Mouse (Mus musculus): ENCODE results near the gene Dennd1b. TPM values are rescaled to one million over a fixed set of nuclear protein-coding genes. Genes with fewer than 3 reads are reported as not detected.
A peak's percentile ranks its signal among the peaks of the same experiment; 100 is the strongest.

Dennd1b gene
- polyA plus RNA-seq, 1 experiment from 2014 or later = 12.3 TPM

DNA sequence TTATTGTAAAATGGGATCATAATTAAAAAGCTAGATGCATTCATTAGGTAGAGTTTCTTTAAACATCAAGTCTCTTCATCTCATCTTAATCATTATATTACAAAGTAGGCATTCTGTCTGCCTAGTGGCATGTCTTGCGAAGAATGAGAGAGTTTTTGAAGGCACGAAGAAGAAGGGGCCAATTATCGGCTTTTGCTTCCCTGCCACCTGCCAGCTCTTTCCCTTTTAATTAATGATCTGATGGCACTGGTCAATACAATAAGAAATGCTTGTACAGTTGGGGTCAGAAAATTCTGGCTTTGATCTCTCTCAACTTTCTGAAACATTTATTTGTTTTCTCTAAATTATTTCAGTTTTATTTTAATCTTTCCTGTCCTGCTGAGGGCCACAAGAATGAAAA, 127.5 kb downstream of the Dennd1b start:
- Histone ChIP-seq H3K4me2 (no peak overlapping the region), H3K9me3 (no peaks in the 10 kb centered on the region), H3K27ac (no peak overlapping the region), H3K4me1 (replicated peaks) (peaks cover 15% of the 10 kb centered on the region), H3K9ac (replicated peaks) (no peak overlapping the region), H3K4me3 (replicated peaks) (no peak overlapping the region), H3K27me3 (no peaks in the 10 kb centered on the region), H3K36me3 (no peaks in the 10 kb centered on the region)
- 54% methylated on average over 3 of the region's 3 CpGs for WGBS
- no peak for ATAC-seq (ENCODE audit: insufficient number of reproducible peaks, insufficient read depth, low FRiP score, low TSS enrichment, low read depth)

DNA sequence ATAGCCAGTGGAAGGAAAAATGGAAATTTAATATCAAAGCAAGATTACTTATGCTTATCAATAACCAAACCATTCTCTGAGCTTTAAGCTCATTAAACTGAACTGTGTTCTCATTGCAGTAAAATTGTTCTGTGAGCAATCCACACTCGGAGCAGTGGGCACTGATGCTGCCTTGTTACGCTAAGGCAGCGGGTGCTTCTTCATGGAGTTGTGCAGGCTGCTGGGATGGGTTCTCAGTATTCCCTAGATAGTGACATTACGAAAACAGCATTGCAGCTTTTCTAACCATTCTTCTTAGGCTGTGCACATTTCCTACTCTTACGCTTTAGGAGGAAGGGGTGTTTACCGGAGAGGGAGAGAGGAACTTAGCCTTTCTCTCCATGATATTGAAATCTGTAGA, 128.5 kb downstream of the Dennd1b start:
- Histone ChIP-seq H3K9me3 (no peaks in the 10 kb centered on the region), H3K36me3 (no peaks in the 10 kb centered on the region), H3K27ac (no peak overlapping the region), H3K4me1 (replicated peaks) (peaks cover 15% of the 10 kb centered on the region), H3K27me3 (no peaks in the 10 kb centered on the region), H3K4me2 (peak overlapping the region; percentile 41), H3K9ac (replicated peaks) (no peak overlapping the region), H3K4me3 (replicated peaks) (no peak overlapping the region)
- ATAC-seq (ENCODE audit: insufficient number of reproducible peaks, insufficient read depth, low FRiP score, low TSS enrichment, low read depth) = no peak
- 53% methylated on average over 6 of the region's 6 CpGs for WGBS

DNA sequence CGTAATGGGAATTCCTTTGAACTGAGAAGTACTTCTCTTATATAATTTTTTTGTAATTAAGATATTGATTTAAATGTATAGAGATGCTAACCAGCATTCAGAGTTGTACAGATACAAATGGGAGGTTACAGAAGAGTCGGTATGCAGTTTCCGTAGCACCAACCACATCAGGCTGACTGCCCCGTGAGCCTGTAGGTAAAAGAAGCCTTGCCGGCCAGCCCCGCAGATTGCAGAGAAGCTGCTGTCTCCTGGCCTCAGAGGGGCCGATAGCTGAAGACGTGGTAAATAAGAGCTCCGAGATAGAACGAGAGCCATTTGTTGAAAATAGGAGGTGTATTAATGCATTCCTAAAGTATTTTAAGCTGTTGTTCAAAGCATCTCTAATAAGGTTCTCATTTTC, 128.9 kb downstream of the Dennd1b start:
- ATAC-seq (ENCODE audit: insufficient number of reproducible peaks, insufficient read depth, low FRiP score, low TSS enrichment, low read depth) = no peak
- Histone ChIP-seq H3K4me1 (replicated peaks) (peaks cover 15% of the 10 kb centered on the region), H3K27ac (no peak overlapping the region), H3K9me3 (no peaks in the 10 kb centered on the region), H3K27me3 (no peaks in the 10 kb centered on the region), H3K9ac (replicated peaks) (no peak overlapping the region), H3K4me3 (replicated peaks) (no peak overlapping the region), H3K36me3 (no peaks in the 10 kb centered on the region), H3K4me2 (peak overlapping the region; percentile 41)
- WGBS = 27% methylated on average over 10 of the region's 10 CpGs

DNA sequence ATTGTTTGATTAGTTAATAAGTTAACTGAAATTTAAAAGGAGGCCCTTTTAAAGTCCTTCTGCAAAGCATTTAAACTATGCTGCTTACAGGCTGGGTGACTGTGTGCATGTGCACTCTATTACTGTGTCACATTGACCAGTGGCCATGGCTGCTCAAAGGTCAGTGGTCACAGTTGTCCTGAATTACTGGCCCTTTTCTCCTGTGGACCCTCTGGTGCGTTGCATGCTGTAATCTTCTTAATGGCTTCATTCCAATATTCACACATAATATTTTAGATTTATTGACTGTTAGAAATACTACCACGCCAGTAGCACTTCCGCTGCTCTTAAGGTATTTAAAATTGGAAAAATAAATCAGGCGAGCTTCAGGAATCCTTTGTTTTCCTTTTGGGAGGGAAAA, 129.5 kb downstream of the Dennd1b start:
- Histone ChIP-seq H3K4me1 (replicated peaks) (peaks cover 15% of the 10 kb centered on the region), H3K9ac (replicated peaks) (no peak overlapping the region), H3K4me2 (peak overlapping the region; percentile 41; the same call in 1 of the 2 replicates), H3K27me3 (no peaks in the 10 kb centered on the region), H3K9me3 (no peaks in the 10 kb centered on the region), H3K36me3 (no peaks in the 10 kb centered on the region), H3K4me3 (replicated peaks) (no peak overlapping the region), H3K27ac (no peak overlapping the region)
- ATAC-seq (ENCODE audit: insufficient number of reproducible peaks, insufficient read depth, low FRiP score, low TSS enrichment, low read depth) = no peak
- WGBS = 16% methylated on average over 4 of the region's 4 CpGs

DNA sequence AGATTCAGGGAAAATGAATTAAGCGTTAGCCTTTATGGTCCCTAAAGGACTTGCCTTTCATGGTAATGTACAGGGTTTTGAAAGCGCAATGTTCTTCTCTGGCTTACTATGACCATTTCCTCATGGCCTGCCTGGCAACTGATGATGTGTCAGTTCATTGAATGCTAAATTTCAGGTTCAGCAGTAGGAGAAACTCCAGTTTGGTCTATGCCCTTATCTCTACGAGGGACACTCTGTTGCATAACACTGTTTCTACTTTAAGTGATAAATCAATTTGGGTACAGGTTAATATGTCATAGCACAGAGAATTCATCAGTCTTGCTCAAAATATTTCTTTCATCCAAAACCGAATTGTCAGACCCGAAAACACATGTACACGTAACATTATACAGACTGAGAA, 133.1 kb downstream of the Dennd1b start:
- Histone ChIP-seq H3K4me2 (no peak overlapping the region), H3K36me3 (no peaks in the 10 kb centered on the region), H3K9ac (replicated peaks) (no peak overlapping the region), H3K4me1 (replicated peaks) (peaks cover 15% of the 10 kb centered on the region), H3K27me3 (no peaks in the 10 kb centered on the region), H3K4me3 (replicated peaks) (no peak overlapping the region), H3K27ac (no peak overlapping the region), H3K9me3 (no peaks in the 10 kb centered on the region)
- 80% methylated on average over 6 of the region's 6 CpGs for WGBS
- no peak for ATAC-seq (ENCODE audit: insufficient number of reproducible peaks, insufficient read depth, low FRiP score, low TSS enrichment, low read depth)

DNA sequence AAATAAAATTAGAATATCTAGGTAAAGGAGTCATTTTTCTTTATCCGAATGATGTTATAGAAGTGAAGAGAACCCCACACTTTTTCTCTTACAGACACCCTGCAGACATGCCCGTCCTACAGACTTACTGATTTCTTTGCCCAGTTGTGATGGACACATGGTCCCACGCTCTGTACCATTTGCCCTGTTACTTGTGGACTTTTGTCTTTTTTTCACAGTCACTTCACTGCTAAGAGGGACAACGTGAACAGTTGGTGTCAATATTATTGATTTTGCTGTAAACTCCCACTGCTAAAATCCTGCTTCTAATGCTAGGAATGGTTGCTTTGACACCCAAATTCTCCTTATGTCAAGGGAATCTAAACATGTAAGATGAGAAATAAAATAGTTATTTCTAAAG, 134.9 kb downstream of the Dennd1b start:
- no peak overlapping the region for H3K9ac ChIP-seq (replicated peaks)
- H3K36me3 ChIP-seq = peaks cover 6% of the 10 kb centered on the region
- H3K27me3 ChIP-seq = no peaks in the 10 kb centered on the region
- H3K4me3 ChIP-seq (replicated peaks) = no peak overlapping the region
- no peaks in the 10 kb centered on the region for H3K9me3 ChIP-seq
- H3K27ac ChIP-seq = no peak overlapping the region
- peaks cover 2% of the 10 kb centered on the region; the same call in 1 of the 2 replicates for H3K4me1 ChIP-seq (replicated peaks)
- no peak overlapping the region for H3K4me2 ChIP-seq
- WGBS = 72% methylated on average over 4 of the region's 4 CpGs
- ATAC-seq (ENCODE audit: insufficient number of reproducible peaks, insufficient read depth, low FRiP score, low TSS enrichment, low read depth) = no peak

DNA sequence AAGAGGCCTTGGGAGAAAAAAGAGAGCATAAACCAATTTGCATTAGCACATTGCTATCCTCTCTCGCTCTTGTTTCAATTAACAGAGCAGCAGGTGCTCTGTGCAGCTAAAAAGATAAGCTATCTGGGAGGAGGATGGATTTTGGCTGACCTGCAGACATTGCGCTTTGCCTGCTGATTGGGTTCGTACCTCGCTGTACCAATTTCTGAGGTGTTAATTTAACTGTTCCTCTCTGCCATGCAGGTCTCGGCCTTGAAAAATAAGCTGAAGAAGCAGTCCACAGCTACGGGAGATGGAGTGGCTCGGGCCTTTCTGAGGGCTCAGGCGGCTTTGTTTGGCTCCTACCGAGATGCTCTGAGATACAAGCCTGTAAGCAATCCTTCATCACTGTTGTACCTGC, 138.5 kb downstream of the Dennd1b start:
- no peak overlapping the region for H3K4me2 ChIP-seq
- no peak overlapping the region for H3K4me3 ChIP-seq (replicated peaks)
- H3K9ac ChIP-seq (replicated peaks) = no peak overlapping the region
- peaks cover 21% of the 10 kb centered on the region for H3K36me3 ChIP-seq
- no peaks in the 10 kb centered on the region for H3K27me3 ChIP-seq
- H3K4me1 ChIP-seq (replicated peaks) = no peaks in the 10 kb centered on the region
- no peak overlapping the region for H3K27ac ChIP-seq
- WGBS = 80% methylated on average over 9 of the region's 9 CpGs
- no peaks in the 10 kb centered on the region for H3K9me3 ChIP-seq
- no peak for ATAC-seq (ENCODE audit: insufficient number of reproducible peaks, insufficient read depth, low FRiP score, low TSS enrichment, low read depth)

DNA sequence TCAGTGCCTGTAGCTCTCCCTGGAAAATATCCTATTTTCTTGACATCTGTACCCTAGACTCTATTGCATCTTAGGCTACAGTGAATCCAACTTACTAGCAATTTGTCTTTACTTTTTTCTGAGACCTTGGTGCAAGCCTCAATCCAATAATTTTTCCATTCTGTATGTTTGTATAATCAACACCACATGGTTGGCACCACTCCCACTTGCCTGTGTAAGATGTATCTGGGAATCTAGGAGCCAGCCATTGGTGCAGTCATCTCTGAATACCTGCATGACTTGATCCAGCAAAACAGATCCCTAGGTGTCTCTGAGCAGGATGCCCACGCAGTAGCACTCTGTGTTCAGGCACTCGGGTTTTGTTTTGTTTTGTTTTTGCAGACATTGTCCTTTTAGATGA, 145.0 kb downstream of the Dennd1b start:
- H3K27ac ChIP-seq = no peak overlapping the region
- 90% methylated on average over 2 of the region's 2 CpGs for WGBS
- no peaks in the 10 kb centered on the region for H3K27me3 ChIP-seq
- no peak overlapping the region for H3K4me2 ChIP-seq
- peaks cover 8% of the 10 kb centered on the region for H3K4me1 ChIP-seq (replicated peaks)
- H3K9me3 ChIP-seq = no peaks in the 10 kb centered on the region
- H3K36me3 ChIP-seq = peaks cover 19% of the 10 kb centered on the region; the same call in 1 of the 2 replicates
- no peak overlapping the region for H3K9ac ChIP-seq (replicated peaks)
- H3K4me3 ChIP-seq (replicated peaks) = no peak overlapping the region
- no peak for ATAC-seq (ENCODE audit: insufficient number of reproducible peaks, insufficient read depth, low FRiP score, low TSS enrichment, low read depth)

DNA sequence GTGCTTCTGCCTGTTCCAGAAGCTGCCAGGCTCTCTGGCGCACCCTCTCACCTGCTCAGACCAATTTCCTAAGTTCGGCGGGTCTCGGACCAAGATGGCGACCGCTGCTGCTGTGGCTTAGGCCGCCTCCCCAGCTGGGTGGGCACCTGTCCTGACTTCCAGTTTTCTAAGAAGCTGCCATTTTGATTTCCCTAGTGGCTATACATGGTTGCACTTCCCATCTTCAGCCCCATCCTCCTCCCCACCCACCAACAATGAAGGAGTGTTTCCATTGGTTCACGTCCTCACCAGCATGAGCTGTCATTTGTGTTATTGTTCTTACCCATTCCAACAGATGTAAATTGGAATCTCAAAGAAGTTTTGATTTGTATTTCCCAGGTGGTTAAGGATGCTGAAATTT, 159.4 kb downstream of the Dennd1b start:
- no peaks in the 10 kb centered on the region for H3K4me1 ChIP-seq (replicated peaks)
- no peak for ATAC-seq (ENCODE audit: insufficient number of reproducible peaks, insufficient read depth, low FRiP score, low TSS enrichment, low read depth)
- H3K4me3 ChIP-seq (replicated peaks) = no peak overlapping the region
- H3K27me3 ChIP-seq = no peaks in the 10 kb centered on the region
- 97% methylated on average over 8 of the region's 8 CpGs for WGBS
- H3K4me2 ChIP-seq = no peak overlapping the region
- no peak overlapping the region for H3K27ac ChIP-seq
- H3K9me3 ChIP-seq = no peaks in the 10 kb centered on the region
- no peak overlapping the region for H3K9ac ChIP-seq (replicated peaks)
- H3K36me3 ChIP-seq = no peaks in the 10 kb centered on the region

DNA sequence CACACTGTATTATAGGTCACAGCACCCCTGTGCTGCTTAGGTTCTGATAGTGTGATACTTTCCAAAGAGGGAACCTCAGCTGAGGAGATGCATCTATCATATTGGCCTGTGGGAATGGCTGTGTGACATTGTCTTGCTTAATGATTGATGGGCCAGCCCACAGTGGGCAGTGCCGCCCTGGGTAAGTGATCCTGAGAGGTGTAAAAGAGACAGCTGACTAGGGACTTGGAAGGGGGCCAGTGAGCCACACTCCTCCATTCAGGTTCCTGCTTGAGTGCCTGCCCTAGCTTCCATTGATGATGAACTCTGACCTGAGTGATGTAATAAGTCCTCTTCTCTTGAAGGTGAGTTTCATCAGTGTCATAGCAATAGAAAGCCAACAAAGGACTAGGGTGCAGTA, 176.4 kb downstream of the Dennd1b start:
- WGBS = 90% methylated on average over 1 of the region's 1 CpGs
- H3K9ac ChIP-seq (replicated peaks) = no peak overlapping the region
- H3K4me1 ChIP-seq (replicated peaks) = no peaks in the 10 kb centered on the region
- H3K9me3 ChIP-seq = no peaks in the 10 kb centered on the region
- H3K4me2 ChIP-seq = no peak overlapping the region
- no peaks in the 10 kb centered on the region for H3K27me3 ChIP-seq
- H3K27ac ChIP-seq = no peak overlapping the region
- H3K4me3 ChIP-seq (replicated peaks) = no peak overlapping the region
- no peak for ATAC-seq (ENCODE audit: insufficient number of reproducible peaks, insufficient read depth, low FRiP score, low TSS enrichment, low read depth)
- H3K36me3 ChIP-seq = peaks cover 9% of the 10 kb centered on the region

DNA sequence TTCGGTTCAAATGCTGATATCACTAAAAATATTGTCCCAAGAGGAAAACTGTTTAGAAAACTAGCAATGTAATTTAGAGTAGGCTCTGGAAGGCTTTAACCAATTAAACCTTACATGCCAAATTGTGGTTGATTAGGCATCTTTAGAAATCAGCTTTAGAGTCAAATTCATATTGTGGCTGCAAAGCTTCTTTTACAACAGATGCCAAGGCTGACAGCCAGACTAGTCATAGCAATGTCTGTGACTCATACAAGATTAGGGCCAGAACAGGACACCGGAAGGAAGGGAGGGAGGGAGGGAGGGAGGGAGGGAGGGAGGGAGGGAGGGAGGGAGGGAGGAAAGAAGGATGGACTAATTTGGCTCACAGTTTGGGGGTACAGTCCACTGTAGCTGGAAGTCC, 182.3 kb downstream of the Dennd1b start:
- Histone ChIP-seq H3K4me3 (replicated peaks) (no peak overlapping the region), H3K9ac (replicated peaks) (no peak overlapping the region), H3K27me3 (no peaks in the 10 kb centered on the region), H3K4me2 (no peak overlapping the region), H3K36me3 (peaks cover 11% of the 10 kb centered on the region), H3K4me1 (replicated peaks) (no peaks in the 10 kb centered on the region), H3K9me3 (no peaks in the 10 kb centered on the region), H3K27ac (no peak overlapping the region)
- ATAC-seq (ENCODE audit: insufficient number of reproducible peaks, insufficient read depth, low FRiP score, low TSS enrichment, low read depth) = no peak
- WGBS = 93% methylated on average over 1 of the region's 2 CpGs

DNA sequence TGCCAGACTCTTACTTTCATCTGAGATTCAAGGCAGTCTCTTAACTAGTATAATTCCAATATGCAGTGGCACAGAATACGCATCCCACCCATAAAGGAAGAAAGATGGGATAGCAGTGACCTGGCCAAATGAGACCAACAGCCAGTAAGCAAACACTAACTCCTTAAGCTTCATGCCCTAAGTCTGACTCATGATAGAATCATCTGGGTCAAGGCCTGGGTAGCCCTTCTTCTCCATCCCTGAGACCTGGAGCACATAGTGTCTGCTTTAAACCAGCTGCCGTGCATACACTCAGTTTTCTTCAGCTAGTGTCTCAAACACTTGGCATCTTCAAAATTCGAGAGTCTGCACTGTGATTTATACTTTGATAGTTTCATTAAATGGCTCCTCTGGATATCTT, 183.1 kb downstream of the Dennd1b start:
- no peak for ATAC-seq (ENCODE audit: insufficient number of reproducible peaks, insufficient read depth, low FRiP score, low TSS enrichment, low read depth)

More for the DNA sequence above, 183.1 kb downstream of the Dennd1b start:
- Histone ChIP-seq H3K36me3 (peaks cover 11% of the 10 kb centered on the region), H3K4me1 (replicated peaks) (no peaks in the 10 kb centered on the region), H3K9me3 (no peaks in the 10 kb centered on the region), H3K27me3 (no peaks in the 10 kb centered on the region), H3K4me3 (replicated peaks) (no peak overlapping the region), H3K9ac (replicated peaks) (no peak overlapping the region), H3K27ac (no peak overlapping the region), H3K4me2 (no peak overlapping the region)
- WGBS = 91% methylated on average over 3 of the region's 3 CpGs

Data from limb, embryonic 12.5 days (tissue).